Mouse (Mus musculus) liver, postnatal 0 days (tissue): ENCODE measurements around the gene Cenpp. TPM values are rescaled to one million over a fixed set of nuclear protein-coding genes. Genes with fewer than 3 reads are reported as not detected.

Experiments
- ATAC-seq: fragments of 200-750 bp; cut with Nextera tagmentation; 2 replicates; pipeline ENCODE4 v1.8.0; 2017; ENCODE audit warnings: mild to moderate bottlenecking, moderate library complexity
- DNase-seq: peaks from one replicate; pipeline ENCODE4 v3.0.0-alpha.2; 2016
- H3K27ac ChIP-seq: fragments of 300-500 bp; sonication (generic); 2 replicates; pipeline ENCODE4 v1.5.1; 2014; ENCODE audit warnings: antibody characterized with exemption, moderate library complexity, mild to moderate bottlenecking, low read depth
- H3K27me3 ChIP-seq: fragments of 300-500 bp; sonication (generic); 2 replicates; pipeline ENCODE4 v1.6.1; 2014; ENCODE audit warnings: low read length, control low read depth, mixed read lengths; ENCODE audit not compliant: insufficient read depth
- H3K36me3 ChIP-seq: fragments of 300-500 bp; sonication (generic); replicated peaks from 2 replicates; pipeline ENCODE4 v1.6.1; 2014; ENCODE audit warnings: mild to moderate bottlenecking, control low read depth, low read length, moderate library complexity, mixed read lengths; ENCODE audit not compliant: insufficient read depth
- H3K4me1 ChIP-seq: fragments of 300-500 bp; sonication (generic); 2 replicates; pipeline ENCODE4 v1.6.1; 2014; ENCODE audit warnings: antibody characterized with exemption, mild to moderate bottlenecking, control low read depth; ENCODE audit not compliant: insufficient read depth
- H3K4me2 ChIP-seq: fragments of 300-500 bp; sonication (generic); 2 replicates; pipeline ENCODE4 v1.6.1; 2014; ENCODE audit warnings: low read depth, mild to moderate bottlenecking, low read length, moderate library complexity, mixed read lengths
- H3K4me3 ChIP-seq: fragments of 300-500 bp; sonication (generic); 2 replicates; pipeline ENCODE4 v1.5.1; 2014; ENCODE audit warnings: low read depth, low read length
- H3K9ac ChIP-seq: fragments of 300-500 bp; sonication (generic); replicated peaks from 2 replicates; pipeline ENCODE4 v1.6.1; 2014; ENCODE audit warnings: mild to moderate bottlenecking, moderate library complexity
- H3K9me3 ChIP-seq: fragments of 300-500 bp; sonication (generic); 2 replicates; pipeline ENCODE4 v1.6.1; 2016; ENCODE audit warnings: mild to moderate bottlenecking, control low read depth, low read length, mixed read lengths
- CTCF ChIP-seq: sonication (generic); IDR thresholded peaks from 2 replicates; pipeline ENCODE4 v1.5.1; 2016; ENCODE audit warnings: antibody characterized with exemption, low read depth
- EP300 ChIP-seq: IDR thresholded peaks from 2 replicates; pipeline ENCODE4 v1.6.1; 2016; ENCODE audit warnings: antibody characterized with exemption, low read depth, mild to moderate bottlenecking
- WGBS: fragments of 180-500 bp; shearing (Covaris S2); extraction: QIAGEN DNeasy Blood & Tissue Kit; methylation state at CpG from one replicate; pipeline ENCODE4 v1.1.7; 2014; ENCODE audit not compliant: insufficient replicate concordance; 5-methylcytosine and 5-hydroxymethylcytosine counted together
- polyA plus RNA-seq: library from polyadenylated mRNA; unstranded; fragments of >200 nt; fragmentation: Nextera tagmentation; extraction: Ambion mirVana; gene quantifications from 2 replicates; pipeline ENCODE4 v1.2.1, GENCODE M21; 2015

Cenpp gene
- polyA plus RNA-seq, 1 experiment from 2014 or later = 13.7 TPM

DNA sequence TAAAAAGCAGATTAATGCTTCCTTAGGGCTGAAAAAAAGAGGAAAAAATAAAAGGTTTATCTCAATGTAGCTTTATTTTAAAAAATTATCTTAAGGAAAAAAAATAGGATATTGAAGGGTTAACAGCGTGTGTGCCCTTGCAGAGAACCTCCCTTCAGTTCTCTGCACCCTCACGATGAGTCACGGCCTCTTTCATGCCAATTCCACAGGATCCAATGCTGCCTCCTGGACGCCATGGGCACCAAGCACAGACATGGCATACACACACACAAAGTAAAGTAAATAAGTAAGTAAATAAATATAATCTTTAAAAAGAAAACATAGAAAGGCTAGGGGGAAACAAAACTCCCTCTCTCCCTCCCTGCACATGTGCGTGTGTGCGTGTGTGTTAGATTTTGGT is 9.9 kb downstream of the Cenpp start:
- Histone ChIP-seq H3K27me3 (no peaks in the 10 kb centered on the region), H3K9ac (no peak overlapping the region), H3K4me2 (no peak overlapping the region), H3K36me3 (no peaks in the 10 kb centered on the region; the same call in none of the 2 replicates), H3K4me3 (no peak overlapping the region), H3K27ac (no peak overlapping the region), H3K4me1 (no peaks in the 10 kb centered on the region), H3K9me3 (no peaks in the 10 kb centered on the region)
- no peak for TF ChIP-seq EP300
- TF ChIP-seq CTCF = no peak
- DNase-seq (no peak), ATAC-seq (no peak)
- WGBS = 81% methylated on average over 6 of the region's 6 CpGs

DNA sequence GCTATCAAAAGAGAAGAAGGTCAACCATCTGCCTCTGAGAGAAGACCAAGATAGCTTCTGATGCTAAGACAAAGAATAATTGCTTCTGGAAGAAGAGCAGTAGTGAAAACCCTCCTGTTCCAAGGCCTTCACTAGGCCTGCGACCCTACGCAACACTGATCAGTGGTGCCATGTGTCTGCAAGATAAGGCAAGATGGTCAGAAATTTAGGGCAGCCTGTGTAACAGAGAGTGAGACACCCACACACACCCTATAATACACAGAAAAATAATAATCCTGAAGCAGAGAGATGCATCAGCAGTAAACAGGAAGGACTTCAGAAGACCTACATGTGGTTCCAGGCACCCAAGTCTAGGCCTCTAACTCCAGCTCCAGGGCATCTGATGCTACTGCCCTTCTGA is 12.6 kb downstream of the Cenpp start:
- Histone ChIP-seq H3K9ac (no peak overlapping the region), H3K4me2 (no peak overlapping the region), H3K4me3 (no peak overlapping the region), H3K27me3 (no peaks in the 10 kb centered on the region), H3K9me3 (no peaks in the 10 kb centered on the region), H3K4me1 (no peaks in the 10 kb centered on the region), H3K27ac (no peak overlapping the region), H3K36me3 (peaks cover 4% of the 10 kb centered on the region)
- WGBS = 47% methylated on average over 2 of the region's 2 CpGs
- TF ChIP-seq CTCF (no peak), EP300 (no peak)
- peak; percentile 45 for ATAC-seq
- no peak for DNase-seq

DNA sequence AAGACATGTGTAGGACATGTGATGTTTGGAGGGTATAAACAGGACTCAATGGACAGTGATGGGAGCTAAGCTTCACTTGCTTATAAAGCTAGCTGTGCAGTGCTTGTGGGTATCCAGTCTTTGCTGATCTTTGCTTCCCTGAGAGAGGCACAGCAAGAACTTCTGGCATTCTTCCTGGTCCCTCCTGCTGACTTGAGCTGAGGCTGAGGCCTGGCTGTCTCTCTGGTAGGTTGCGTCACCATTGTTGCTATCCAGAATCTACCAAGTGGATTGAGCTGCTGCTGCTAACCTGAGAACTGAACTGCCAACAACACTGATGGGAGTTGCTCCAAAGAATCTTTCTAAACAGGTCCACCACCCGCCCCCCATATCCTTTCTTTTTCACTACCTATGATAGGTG is 23.5 kb downstream of the Cenpp start:
- Histone ChIP-seq H3K27me3 (no peaks in the 10 kb centered on the region), H3K9me3 (no peaks in the 10 kb centered on the region), H3K9ac (no peak overlapping the region), H3K27ac (no peak overlapping the region), H3K4me2 (no peak overlapping the region), H3K4me3 (no peak overlapping the region), H3K4me1 (no peaks in the 10 kb centered on the region), H3K36me3 (no peaks in the 10 kb centered on the region)
- TF ChIP-seq EP300 (no peak), CTCF (no peak)
- DNase-seq (no peak), ATAC-seq (no peak)
- 91% methylated on average over 2 of the region's 2 CpGs for WGBS

DNA sequence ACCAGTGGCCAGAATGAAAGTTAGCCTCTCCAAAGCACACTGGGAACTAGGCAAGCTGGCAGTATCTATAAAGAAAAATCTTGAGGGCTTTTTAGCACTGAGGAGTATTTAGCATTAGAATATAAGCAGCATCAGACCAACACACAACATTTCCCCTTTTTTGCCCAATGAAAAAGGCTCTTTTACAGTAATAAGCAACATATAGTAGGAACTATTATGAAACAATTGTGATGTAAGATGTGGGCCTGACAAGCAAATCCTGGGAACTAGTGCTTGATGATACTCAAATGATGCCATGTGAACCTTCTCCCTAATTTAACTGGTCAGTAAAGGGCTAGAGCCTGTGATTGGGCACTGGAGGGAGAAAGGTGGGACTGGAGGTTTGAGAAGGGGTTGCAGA is 24.4 kb downstream of the Cenpp start:
- no peak for ATAC-seq
- Histone ChIP-seq H3K4me2 (no peak overlapping the region), H3K9ac (no peak overlapping the region), H3K27me3 (no peaks in the 10 kb centered on the region), H3K27ac (no peak overlapping the region), H3K9me3 (no peaks in the 10 kb centered on the region), H3K4me1 (no peaks in the 10 kb centered on the region), H3K36me3 (no peaks in the 10 kb centered on the region), H3K4me3 (no peak overlapping the region)
- DNase-seq = no peak
- TF ChIP-seq EP300 = no peak
- no peak for TF ChIP-seq CTCF

DNA sequence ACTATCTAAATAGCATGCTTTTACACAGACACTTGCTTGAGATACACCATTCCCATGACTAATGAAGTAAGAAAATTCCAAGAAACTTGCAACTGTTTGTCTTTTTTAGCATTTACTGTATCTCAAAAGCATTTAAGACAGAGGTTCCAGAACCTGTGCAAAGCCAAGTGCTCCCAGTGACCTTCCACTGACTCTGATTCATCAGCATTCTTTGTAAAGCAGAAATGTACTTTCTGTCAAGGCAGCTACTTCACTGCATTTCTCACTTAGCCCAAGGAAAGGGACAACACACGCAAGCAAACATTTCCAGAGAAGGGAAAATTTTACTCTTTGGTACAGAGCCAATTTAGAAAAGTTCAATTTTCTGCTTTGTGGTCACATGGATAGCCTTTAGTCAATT is 29.4 kb downstream of the Cenpp start:
- 83% methylated on average over 1 of the region's 1 CpGs for WGBS
- Histone ChIP-seq H3K36me3 (no peaks in the 10 kb centered on the region), H3K4me1 (no peaks in the 10 kb centered on the region), H3K4me2 (no peak overlapping the region), H3K4me3 (no peak overlapping the region), H3K27me3 (no peaks in the 10 kb centered on the region), H3K9ac (no peak overlapping the region), H3K9me3 (no peaks in the 10 kb centered on the region), H3K27ac (no peak overlapping the region)
- TF ChIP-seq EP300 (no peak), CTCF (no peak)
- ATAC-seq (no peak), DNase-seq (no peak)

DNA sequence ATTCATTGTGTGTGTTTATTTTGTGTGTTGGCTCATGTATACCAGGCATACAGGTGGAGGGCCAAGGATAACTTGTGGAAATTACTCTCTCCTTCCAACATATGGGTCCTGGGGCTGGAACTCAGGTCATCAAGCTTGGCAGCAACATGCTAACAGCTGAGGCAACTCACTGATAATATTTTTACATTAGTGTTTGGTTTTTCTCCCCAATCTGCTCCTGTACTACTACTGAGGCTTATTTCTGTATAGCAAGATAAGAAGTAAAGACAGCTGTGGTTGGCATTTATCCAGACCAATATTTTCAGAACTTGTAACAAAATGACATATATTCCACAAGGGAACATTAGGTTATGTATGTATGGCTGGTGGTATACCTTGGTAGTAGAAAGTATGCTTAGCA is 34.2 kb downstream of the Cenpp start:
- ATAC-seq = peak; percentile 45; the same call in 1 of the 2 replicates

DNA sequence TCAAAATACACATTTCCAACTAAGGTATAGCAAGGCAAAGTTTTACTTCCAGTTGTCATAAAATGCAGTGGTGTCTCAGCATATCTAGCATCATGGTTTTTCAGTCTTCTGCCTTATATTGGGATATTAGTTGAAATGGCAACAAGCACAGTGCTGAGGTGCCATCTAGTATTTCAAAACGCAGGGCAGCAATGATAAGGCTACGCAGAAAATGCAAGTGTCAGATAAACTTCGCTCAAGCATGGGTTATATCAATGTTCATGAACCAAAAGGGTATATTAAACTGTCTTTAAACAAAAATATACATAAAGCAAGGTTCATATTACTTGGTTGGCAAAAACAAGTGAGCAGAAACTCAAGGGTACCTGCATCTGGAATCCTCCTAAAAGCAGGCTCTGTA is 35.6 kb downstream of the Cenpp start:
- no peak for TF ChIP-seq CTCF
- TF ChIP-seq EP300 = peak; percentile 45; the same call in 1 of the 2 replicates

More for the DNA sequence above, 34.2 kb downstream of the Cenpp start:
- no peaks in the 10 kb centered on the region for H3K27me3 ChIP-seq
- no peak for TF ChIP-seq CTCF
- peak; percentile 75; the same call in 1 of the 2 replicates for TF ChIP-seq EP300
- no peaks in the 10 kb centered on the region for H3K36me3 ChIP-seq
- no peaks in the 10 kb centered on the region for H3K9me3 ChIP-seq
- no peak overlapping the region for H3K4me3 ChIP-seq
- DNase-seq = no peak
- no peaks in the 10 kb centered on the region for H3K4me1 ChIP-seq
- no peak overlapping the region for H3K4me2 ChIP-seq
- H3K27ac ChIP-seq = no peak overlapping the region
- no peak overlapping the region for H3K9ac ChIP-seq

More for the DNA sequence above, 35.6 kb downstream of the Cenpp start:
- H3K9me3 ChIP-seq = no peaks in the 10 kb centered on the region
- ATAC-seq (no peak), DNase-seq (no peak)
- H3K27me3 ChIP-seq = no peaks in the 10 kb centered on the region
- H3K4me3 ChIP-seq = no peak overlapping the region
- H3K27ac ChIP-seq = no peak overlapping the region
- 60% methylated on average over 3 of the region's 3 CpGs for WGBS
- H3K4me1 ChIP-seq = no peaks in the 10 kb centered on the region
- no peak overlapping the region for H3K9ac ChIP-seq
- H3K4me2 ChIP-seq = no peak overlapping the region
- H3K36me3 ChIP-seq = no peaks in the 10 kb centered on the region
